Mouse (Mus musculus): ENCODE data around the gene Aqp5.

- TF ChIP-seq HCFC1 (IDR thresholded peaks at IDR 0.05; ENCODE audit: borderline replicate concordance, insufficient read depth, low read length), result no peak
- no peak for TF ChIP-seq ZC3H11A (IDR thresholded peaks at IDR 0.05; ENCODE audit: borderline replicate concordance, low read depth, low read length)
- no peak for TF ChIP-seq ZNF384 (IDR thresholded peaks at IDR 0.05; ENCODE audit: low read depth, low read length)
- TF ChIP-seq MAFK (IDR thresholded peaks at IDR 0.05; ENCODE audit: insufficient read depth, low read depth, low read length), result no peak
Measured at GRCm38 (mm10) chr15:99592877-99593276, 2.3 kb downstream of the Aqp5 start.
